Mouse (Mus musculus) neutrophil, adult 5-6 weeks (primary cell): Measurements from ENCODE around the gene Clspn. TPM values are rescaled to one million over a fixed set of nuclear protein-coding genes. Genes with fewer than 3 reads are reported as not detected.
A peak's percentile ranks its signal among the peaks of the same experiment; 100 is the strongest.

ENCODE experiments used
- ATAC-seq: fragments of 151-379, 151-347 bp; 2 replicates; pipeline ENCODE4 v1.8.0; 2017; ENCODE audit warnings: mild to moderate bottlenecking, moderate TSS enrichment; ENCODE audit not compliant: insufficient number of reproducible peaks, poor library complexity, low FRiP score, severe bottlenecking; ENCODE audit errors: extremely low read depth
- total RNA-seq: library from RNA; stranded (forward); fragments of 200-1000 nt; gene quantifications from 2 replicates; pipeline ENCODE4 v1.2.3, GENCODE M21; 2017

Clspn gene
- total RNA-seq, 1 experiment from 2014 or later, result 9.7 TPM

DNA sequence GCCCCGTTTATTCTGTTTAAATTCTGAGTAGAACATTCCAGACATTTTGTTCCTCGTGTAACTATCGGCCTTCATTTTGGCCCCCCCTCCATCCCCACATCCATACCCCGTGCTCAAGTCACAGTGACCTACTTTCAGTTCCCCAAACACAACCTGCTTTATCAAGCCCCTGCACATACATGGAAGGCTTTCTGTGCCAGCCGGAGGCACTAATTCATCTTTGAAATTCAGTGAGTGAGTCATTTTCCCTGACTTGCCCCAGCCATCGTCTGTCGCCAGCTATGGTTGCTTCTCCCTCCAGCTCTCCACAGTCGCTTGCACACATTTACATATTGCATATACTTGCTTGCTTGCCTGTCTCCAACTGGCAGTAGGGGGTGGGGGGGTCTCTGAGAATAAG lies 3.6 kb upstream of the Clspn start:
- ATAC-seq, result peak; percentile 25; the same call in 1 of the 2 replicates

DNA sequence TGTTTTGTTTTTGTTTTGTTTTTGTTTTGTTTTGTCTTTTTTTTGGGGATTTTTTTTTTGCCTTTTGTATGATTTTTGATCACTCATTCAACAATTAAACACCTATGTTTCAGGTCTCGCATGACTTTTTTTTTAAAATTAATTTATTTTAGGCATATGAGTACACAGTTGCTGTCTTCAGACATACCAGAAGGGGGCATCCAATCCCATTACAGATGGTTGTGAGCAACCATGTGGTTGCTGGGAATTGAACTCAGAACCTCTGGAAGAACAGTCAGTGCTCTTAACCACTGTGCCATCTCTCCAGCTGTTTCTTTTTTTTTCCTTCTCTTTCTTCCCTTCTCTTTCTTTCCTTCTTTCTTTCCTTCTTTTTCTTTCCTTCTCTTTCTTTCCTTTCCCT lies 3.0 kb upstream of the Clspn start:
- no peak for ATAC-seq

- peak; percentile 36 for ATAC-seq
These were observed 2.3 kb upstream of the Clspn start for GRCm38 (mm10) chr4:126554462-126554861.

DNA sequence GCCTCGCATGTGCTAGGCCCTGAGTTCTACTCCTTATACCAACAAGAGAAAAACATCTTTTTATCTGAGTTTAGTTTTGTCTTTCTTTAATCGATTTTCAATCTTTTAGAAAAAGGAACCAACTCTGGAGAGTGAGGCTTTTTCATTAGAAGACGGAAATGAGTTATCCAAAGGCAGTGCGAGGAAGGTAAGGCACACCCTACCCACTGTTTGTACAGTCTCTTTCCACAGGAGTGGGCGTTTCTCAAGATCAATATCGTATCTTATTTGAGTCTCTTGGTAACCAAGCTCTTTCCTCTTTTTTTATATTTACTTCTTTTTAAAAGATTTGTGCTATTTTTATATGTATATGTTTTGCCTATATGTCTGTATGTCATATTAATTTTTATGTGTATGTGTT lies 7.1 kb downstream of the Clspn start:
- no peak for ATAC-seq

DNA sequence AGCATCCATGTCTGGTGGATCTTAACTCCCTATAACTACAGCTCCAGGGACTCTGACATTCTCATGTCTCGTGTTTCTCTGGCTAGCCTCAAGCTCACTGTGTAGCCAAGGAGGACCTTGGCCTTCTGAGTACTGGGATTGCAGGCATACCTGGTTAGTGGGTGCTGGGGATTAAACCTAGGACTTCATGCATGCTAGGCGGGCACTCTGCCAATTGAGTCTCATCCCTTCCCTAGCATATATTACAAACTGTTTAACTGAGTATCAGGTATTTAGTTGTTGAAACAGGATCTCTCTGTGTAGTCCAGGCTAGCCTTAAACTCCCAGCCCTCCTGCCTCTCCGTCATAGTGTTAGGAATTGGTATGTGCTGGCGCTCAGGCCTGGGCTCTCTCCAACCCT lies 10.5 kb downstream of the Clspn start:
- no peak for ATAC-seq

DNA sequence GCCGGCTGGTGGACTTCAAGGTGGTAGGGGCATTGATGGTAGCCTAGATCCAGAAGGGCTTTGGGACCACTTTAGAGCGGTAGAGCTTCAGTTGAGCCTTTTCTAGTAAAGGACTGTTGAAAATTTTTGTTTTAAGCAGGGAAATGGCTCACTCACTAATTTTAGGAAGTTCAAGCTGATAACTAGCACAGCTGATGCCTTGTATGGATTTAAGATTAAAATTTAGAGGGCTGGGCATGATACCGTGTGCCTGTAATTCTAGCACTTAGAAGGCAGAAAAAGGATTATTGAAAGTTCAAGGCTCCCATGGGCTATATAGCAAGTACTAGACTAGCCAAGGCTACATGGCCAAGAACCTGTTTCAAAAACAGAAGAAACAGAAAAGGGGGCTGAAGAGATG lies 13.0 kb downstream of the Clspn start:
- no peak for ATAC-seq

DNA sequence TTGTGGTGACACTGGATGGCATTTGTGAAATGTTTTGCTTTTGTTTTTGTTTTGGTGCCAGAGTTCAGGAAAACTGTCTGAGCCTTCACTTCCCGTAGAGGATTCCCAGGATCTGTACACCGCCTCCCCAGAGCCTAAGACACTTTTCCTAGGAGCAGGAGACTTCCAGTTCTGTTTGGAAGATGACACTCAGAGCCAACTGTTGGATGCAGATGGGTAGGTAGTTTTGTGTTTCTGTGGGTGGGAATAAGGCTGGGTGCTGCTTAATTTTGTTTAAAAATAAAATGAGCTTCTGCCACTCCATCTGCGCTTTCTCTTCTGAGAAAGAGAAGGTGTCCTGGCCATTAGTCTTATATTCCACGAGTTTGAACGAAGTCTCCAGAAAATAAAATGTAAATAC lies 19.5 kb downstream of the Clspn start:
- no peak for ATAC-seq

- no peak for ATAC-seq
These were observed 21.2 kb downstream of the Clspn start for GRCm38 (mm10) chr4:126577920-126578319.

DNA sequence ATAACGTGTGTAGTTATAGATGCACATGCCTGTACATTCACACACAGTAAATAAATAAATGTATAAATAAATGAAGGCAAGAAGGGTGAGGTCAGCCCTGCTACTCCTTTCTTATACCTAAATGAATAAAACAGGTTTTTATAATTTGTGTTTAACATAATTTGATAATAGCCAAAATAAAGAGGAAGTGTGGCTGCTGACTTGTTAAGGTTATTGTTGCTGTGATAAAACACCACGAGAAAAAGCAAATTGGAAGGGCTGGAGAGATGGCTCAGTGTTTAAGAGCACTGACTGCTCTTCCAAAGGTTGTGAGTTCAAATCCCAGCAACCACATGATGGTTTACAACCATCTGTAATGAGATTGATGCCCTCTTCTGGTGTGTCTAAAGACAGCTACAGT lies 22.3 kb downstream of the Clspn start:
- no peak for ATAC-seq

GRCm38 (mm10) chr4:126585739-126586138 lies 29.0 kb downstream of the Clspn start:
- no peak for ATAC-seq

DNA sequence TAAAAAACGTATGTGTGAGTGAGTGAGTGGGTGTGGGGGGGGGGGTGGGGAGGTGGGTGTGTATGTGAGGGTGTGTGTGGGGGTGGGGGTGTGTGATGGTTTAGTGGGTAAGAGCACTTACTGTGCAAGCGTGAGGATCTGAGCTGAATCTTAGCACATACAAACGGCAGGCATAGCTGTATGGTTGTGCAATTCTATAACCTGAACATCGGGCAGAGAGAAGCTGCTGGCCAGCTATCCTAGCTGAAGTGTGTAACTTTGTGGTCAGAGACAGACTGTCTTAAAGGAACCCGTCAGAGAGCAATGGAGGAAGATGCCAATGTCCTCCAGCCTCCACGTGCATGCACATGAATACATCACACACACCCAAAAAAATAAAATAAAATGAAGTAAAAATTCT lies 35.3 kb downstream of the Clspn start:
- ATAC-seq, result no peak

DNA sequence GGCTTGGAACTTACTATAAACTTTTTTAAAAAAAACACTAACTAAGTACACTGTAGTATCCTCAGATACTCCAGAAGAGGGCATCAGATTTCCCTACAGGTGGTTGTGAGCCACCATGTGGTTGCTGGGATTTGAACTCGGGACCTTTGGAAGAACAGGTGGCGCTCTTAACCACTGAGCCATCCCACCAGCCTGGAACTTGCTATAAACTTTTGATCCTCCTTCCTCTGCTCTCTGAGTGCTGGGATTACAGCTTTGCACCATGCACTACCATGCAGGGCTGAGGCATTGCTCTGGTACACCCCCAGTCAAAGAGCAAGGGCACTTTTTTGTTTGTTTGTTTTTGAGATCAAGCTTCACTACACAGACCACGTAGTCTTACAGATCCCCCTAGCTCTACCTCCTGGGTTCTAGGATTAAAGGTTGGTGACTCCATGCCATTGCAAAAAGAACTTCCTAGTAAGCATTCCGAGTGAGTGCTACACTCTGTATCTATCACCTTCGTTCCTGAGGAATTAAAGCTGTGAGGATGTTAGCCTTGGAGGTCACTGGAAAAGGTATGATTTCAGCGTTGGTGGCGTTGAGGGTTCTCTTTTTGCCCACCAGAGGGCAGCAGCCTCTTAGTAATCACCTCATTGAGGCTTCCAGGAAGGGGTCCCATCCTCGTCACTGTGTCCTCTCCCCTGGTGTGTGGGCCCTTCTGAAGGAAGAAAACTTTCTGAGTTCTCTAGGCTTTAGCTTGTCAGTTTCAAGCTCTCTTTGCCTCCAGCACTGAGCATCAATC lies 43.4 kb downstream of the Clspn start:
- peak; percentile 49; the same call in 1 of the 2 replicates for ATAC-seq

DNA sequence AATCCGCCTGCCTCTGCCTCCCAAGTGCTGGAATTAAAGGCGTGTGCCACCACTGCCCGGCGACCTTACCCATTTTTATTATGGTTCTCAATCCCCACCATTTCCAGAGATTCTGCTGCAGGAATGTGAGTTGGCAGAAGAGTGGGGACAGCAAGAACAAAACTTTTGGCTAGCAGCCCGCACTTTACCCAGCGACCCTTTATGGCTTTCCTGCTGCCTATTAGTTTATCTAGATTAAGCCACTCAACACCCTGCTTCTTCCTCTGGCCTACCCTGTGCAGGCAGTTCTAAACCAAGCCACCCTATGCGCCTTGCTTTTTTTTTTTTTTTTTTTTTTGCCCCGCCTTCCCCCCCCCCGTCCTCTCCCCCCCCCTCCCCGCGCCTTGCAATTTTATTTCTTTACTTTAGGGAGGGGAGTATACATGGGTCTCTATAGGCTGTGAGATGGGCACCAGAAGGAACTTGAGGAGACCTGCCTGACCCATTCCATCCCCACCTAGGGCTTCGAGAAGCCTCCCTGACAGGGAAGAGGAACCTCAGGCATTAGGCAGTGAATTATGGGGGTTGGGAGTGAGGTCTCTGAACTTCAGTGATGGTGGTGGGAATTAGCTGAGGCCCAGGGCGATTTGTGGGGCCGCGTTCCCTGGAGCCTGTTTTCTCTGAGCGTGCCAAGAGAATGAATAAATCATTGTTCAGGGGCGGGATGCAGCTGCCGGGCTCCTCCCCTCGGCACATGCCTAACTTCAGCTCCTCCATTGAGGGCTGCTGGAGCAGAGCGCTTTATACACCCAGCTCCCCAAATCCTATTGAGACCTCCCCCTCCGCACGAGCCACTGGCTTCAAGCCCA lies 45.1 kb downstream of the Clspn start:
- ATAC-seq, result no peak

- no peak for ATAC-seq
These were observed 45.7 kb downstream of the Clspn start for GRCm38 (mm10) chr4:126602445-126602762.

GRCm38 (mm10) chr4:126604141-126604540 lies 47.4 kb downstream of the Clspn start:
- ATAC-seq, result no peak

GRCm38 (mm10) chr4:126605751-126606150 lies 49.0 kb downstream of the Clspn start:
- ATAC-seq, result no peak

DNA sequence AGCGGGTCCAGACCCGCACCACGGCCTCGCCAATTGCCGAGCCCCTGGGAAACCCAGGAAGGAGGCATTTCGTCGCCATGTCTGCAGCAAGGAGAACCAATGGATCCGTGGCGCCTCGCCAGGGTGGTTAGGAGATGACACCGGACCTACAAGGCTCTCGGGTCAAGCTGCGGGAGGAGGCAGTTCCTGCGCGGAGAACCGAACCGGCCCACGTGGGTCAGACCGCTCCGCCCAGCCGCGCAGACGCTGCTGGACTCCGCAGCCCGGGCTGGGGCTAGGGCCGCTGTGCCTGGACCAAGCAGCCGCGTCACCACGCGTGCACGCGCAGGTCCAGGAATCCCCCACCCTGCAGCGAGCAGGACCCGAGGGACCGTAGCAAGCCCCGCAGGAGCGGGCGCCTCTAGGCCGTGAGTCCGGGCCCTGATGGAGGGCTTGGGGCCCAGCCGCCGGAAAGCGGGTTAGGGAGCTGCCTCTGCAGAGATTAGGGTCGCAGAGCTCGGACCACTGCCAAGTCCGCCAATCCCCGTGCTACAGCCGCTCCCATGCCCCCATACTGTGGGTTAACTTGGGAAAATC lies 53.0 kb downstream of the Clspn start, which contains the start of gene 5730409E04Rik:
5730409E04Rik (plus strand) TSS at position 213 of the 576 bp plus-strand sequence.
- peak; percentile 18; the same call in 1 of the 2 replicates for ATAC-seq

- no peak for ATAC-seq
These were observed 55.3 kb downstream of the Clspn start for GRCm38 (mm10) chr4:126611991-126612390.

DNA sequence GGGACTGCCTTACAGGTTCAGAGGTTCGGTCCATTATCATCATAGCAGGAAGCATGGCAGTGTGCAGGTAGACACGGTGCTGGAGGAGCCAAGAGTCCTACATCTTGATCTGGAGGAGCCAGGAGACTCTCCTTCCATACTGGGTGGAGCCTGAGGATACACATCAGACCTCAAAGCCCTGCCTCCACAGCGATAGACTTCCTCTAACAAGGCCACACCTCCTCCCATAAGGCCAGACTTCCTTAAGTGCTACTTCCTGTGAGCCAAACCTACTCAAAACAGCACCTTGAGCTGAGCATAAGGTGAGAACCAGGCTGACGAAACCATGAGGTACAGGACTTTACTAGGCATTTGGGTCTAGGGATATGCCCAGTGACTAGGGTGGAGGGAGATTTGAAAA lies 59.6 kb downstream of the Clspn start:
- no peak for ATAC-seq
